Mouse (Mus musculus): ENCODE results near the gene Slc25a41.

GRCm38 (mm10) chr17:56985656-56986055, 55.8 kb downstream of the Slc25a41 start:
- TF ChIP-seq POLR2A (IDR thresholded peaks at IDR 0.05; ENCODE audit: borderline replicate concordance, insufficient read depth, low read length) (no peak), CTCF (IDR thresholded peaks at IDR 0.05; ENCODE audit: borderline replicate concordance, insufficient read depth, low read depth, low read length) (no peak)

Data from cerebellum, adult 2 months (tissue).